Mouse (Mus musculus) midbrain, embryonic 10.5 days (tissue): ENCODE measurements around the gene Casc4. TPM values are rescaled to one million over a fixed set of nuclear protein-coding genes. Genes with fewer than 3 reads are reported as not detected.

ENCODE experiments used
- DNase-seq: peaks from one replicate; pipeline ENCODE4 v3.0.0-alpha.2; 2017; ENCODE audit warnings: low spot score
- H3K27ac ChIP-seq: fragments of 300-500 bp; sonication (generic); replicated peaks from 2 replicates; pipeline ENCODE4 v1.5.1; 2016; ENCODE audit warnings: mild to moderate bottlenecking
- H3K27me3 ChIP-seq: fragments of 300-500 bp; sonication (generic); 2 replicates; pipeline ENCODE4 v1.6.1; 2016; ENCODE audit warnings: low read depth, mild to moderate bottlenecking; ENCODE audit not compliant: poor library complexity, severe bottlenecking
- H3K36me3 ChIP-seq: fragments of 300-500 bp; sonication (generic); 2 replicates; pipeline ENCODE4 v1.6.1; 2016; ENCODE audit warnings: mild to moderate bottlenecking, moderate library complexity
- H3K4me1 ChIP-seq: fragments of 300-500 bp; sonication (generic); 2 replicates; pipeline ENCODE4 v1.6.1; 2016
- H3K4me3 ChIP-seq: fragments of 300-500 bp; sonication (generic); 2 replicates; pipeline ENCODE4 v1.5.1; 2016; ENCODE audit warnings: mild to moderate bottlenecking, moderate library complexity
- H3K9me3 ChIP-seq: fragments of 300-500 bp; sonication (generic); replicated peaks from 2 replicates; pipeline ENCODE4 v1.6.1; 2016; ENCODE audit warnings: mild to moderate bottlenecking
- WGBS: fragments of 180-500 bp; shearing (Covaris S2); methylation state at CpG from one replicate; pipeline ENCODE4 v1.1.7; 2016; 5-methylcytosine and 5-hydroxymethylcytosine counted together
- polyA plus RNA-seq: library from polyadenylated mRNA; unstranded; fragments of >200 nt; fragmentation: Nextera tagmentation; extraction: Ambion mirVana; gene quantifications from 2 replicates; pipeline ENCODE4 v1.2.1, GENCODE M21; 2016

Casc4 gene
- polyA plus RNA-seq, 1 experiment from 2014 or later, result 14.6 TPM

DNA sequence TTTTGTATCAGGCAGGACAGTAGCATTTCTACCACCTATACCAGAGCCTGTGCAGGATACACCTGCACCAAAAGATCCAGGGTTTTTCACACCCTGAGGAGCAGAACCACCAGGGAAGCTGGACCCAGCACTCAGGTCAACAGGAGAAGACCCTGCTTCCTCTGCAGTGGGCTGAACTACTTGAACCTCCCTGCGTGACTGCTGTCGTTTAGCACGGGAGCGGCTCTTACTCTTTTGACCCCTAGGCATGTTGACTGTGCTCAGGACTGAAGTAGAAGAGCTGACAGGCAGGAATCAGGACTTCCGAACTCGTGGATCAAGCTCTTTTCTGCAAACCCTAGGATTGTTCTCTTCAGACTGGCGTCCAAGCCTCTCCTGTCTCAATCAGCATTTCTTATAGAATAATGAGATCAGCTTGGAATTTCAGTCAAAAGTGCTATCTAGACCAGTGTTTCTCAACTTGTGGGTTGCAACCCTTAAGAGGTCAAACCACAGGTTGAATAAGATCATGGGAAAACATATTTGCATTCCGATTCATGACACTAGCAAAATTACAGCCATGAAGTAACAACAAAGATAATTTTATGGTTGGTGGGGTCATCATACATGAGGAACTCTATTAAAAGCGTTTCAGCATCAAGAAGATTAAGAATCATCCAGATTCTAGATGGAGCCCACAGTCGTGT is 88.3 kb downstream of the Casc4 start:
- WGBS, result 21% methylated on average over 10 of the region's 10 CpGs
- peaks cover 6% of the 10 kb centered on the region for H3K36me3 ChIP-seq
- peak overlapping the region; percentile 94 for H3K4me3 ChIP-seq
- peaks cover 4% of the 10 kb centered on the region; the same call in 1 of the 2 replicates for H3K27me3 ChIP-seq
- peak; percentile 15 for DNase-seq
- peak overlapping the region; percentile 94 for H3K27ac ChIP-seq
- H3K9me3 ChIP-seq, result no peaks in the 10 kb centered on the region
- peaks cover 23% of the 10 kb centered on the region for H3K4me1 ChIP-seq

GRCm38 (mm10) chr2:121955765-121956223 is 89.0 kb downstream of the Casc4 start, which contains the start of the genes Ctdspl2 and Mageb3:
TSS of gene Ctdspl2 (plus strand) at chr2:121956001.
TSS of gene Mageb3 (minus strand) at chr2:121956092.
- Histone ChIP-seq H3K4me1 (peaks cover 23% of the 10 kb centered on the region), H3K27ac (peak within 1 kb of the TSS; percentile 94), H3K36me3 (peaks cover 13% of the 10 kb centered on the region), H3K4me3 (peak within 1 kb of the TSS; percentile 94), H3K27me3 (peaks cover 4% of the 10 kb centered on the region; the same call in 1 of the 2 replicates), H3K9me3 (no peaks in the 10 kb centered on the region)
- DNase-seq, result peak; percentile 95
- WGBS, result under 1% methylated on average over 48 of the region's 48 CpGs

GRCm38 (mm10) chr2:121956224-121957018 is 89.7 kb downstream of the Casc4 start:
- Histone ChIP-seq H3K36me3 (peaks cover 20% of the 10 kb centered on the region), H3K4me3 (peak overlapping the region; percentile 94), H3K27me3 (peaks cover 4% of the 10 kb centered on the region; the same call in 1 of the 2 replicates), H3K4me1 (peaks cover 23% of the 10 kb centered on the region), H3K27ac (peak overlapping the region; percentile 94), H3K9me3 (no peaks in the 10 kb centered on the region)
- under 1% methylated on average over 47 of the region's 47 CpGs for WGBS
- peak; percentile 97 for DNase-seq

DNA sequence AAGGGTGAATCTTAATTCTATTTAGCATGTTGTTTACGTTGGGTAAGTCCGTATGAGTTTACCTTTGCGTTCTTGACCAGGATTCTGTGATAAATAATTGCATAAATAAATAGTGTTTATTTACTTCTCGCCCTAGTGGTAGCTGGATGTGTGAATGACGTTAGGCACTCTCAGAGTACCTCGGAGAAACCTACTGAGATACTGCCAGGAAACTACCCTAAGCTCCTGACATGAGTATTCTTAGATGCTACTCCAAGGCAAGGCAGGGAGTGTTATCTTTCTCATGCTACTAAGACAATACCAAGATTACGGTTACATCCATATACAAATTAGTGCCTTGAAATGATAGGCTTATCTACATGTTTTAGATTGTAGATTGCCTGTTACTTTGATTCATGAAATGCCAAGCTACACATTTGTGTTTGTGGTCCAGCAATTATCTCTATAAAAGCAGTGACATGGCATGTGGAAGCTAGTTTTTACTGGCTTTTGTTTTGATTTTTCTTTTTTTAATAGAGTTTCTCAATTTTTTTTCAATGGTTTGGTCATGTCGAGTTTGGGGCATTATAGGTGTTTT is 90.5 kb downstream of the Casc4 start:
- Histone ChIP-seq H3K36me3 (peaks cover 28% of the 10 kb centered on the region), H3K27me3 (peaks cover 4% of the 10 kb centered on the region; the same call in 1 of the 2 replicates), H3K9me3 (no peaks in the 10 kb centered on the region), H3K27ac (peak overlapping the region; percentile 94), H3K4me1 (peaks cover 23% of the 10 kb centered on the region), H3K4me3 (peak overlapping the region; percentile 94)
- WGBS, result 16% methylated on average over 8 of the region's 8 CpGs
- no peak for DNase-seq

Other genes with a start within 250 kb of the Casc4 start
- gene Frmd5, start 59.9 kb upstream of the Casc4 start, polyA plus RNA-seq, result 10.9 and 13.8 TPM in 2 replicates
- 55.6 and 59.1 TPM in 2 replicates for gene Ctdspl2, start 89.0 kb downstream of the Casc4 start, polyA plus RNA-seq
- 0.19 and 0.37 TPM in 2 replicates for gene Mageb3, start 89.1 kb downstream of the Casc4 start, polyA plus RNA-seq
- 11.3 and 12.6 TPM in 2 replicates for gene Eif3j1, start 161.6 kb downstream of the Casc4 start, polyA plus RNA-seq